Mouse (Mus musculus): ENCODE measurements at regions not wholly inside any gene's neighbourhood (a gene's known extent, or its start where the extent isn't known, plus 50 kb on each side); places are given as distances from the start of the nearest gene placed in this dataset.

GRCm38 (mm10) chr12:59460997-59461961, 241.8 kb upstream of the Fbxo33 start:
- Histone ChIP-seq H3K4me3 (no peak overlapping the region), H3K27ac (replicated peaks) (no peak overlapping the region), H3K27me3 (no peaks in the 10 kb centered on the region), H3K36me3 (no peaks in the 10 kb centered on the region), H3K4me2 (replicated peaks) (no peak overlapping the region), H3K9me3 (no peaks in the 10 kb centered on the region), H3K4me1 (0 out of 2 replicates have a peak, but pooled peaks cover 4% of the 10 kb centered on the region), H3K9ac (replicated peaks) (no peak overlapping the region)
- WGBS = 78% methylated on average over 10 of the region's 10 CpGs
- peak; percentile 47; the same call in 1 of the 2 replicates for ATAC-seq (ENCODE audit: low FRiP score, low read depth)

GRCm38 (mm10) chr12:59456175-59456851, 236.8 kb upstream of the Fbxo33 start:
- no peak overlapping the region for H3K9ac ChIP-seq (replicated peaks)
- H3K9me3 ChIP-seq = no peaks in the 10 kb centered on the region
- H3K36me3 ChIP-seq = no peaks in the 10 kb centered on the region
- no peak overlapping the region for H3K4me2 ChIP-seq (replicated peaks)
- H3K4me3 ChIP-seq = no peak overlapping the region
- 0 out of 2 replicates have a peak, but pooled peaks cover 2% of the 10 kb centered on the region for H3K4me1 ChIP-seq
- WGBS = 66% methylated on average over 5 of the region's 5 CpGs
- no peak for ATAC-seq (ENCODE audit: low FRiP score, low read depth)
- H3K27me3 ChIP-seq = no peaks in the 10 kb centered on the region
- no peak overlapping the region for H3K27ac ChIP-seq (replicated peaks)

GRCm38 (mm10) chr12:59415051-59415450, 195.5 kb upstream of the Fbxo33 start:
- Histone ChIP-seq H3K27me3 (no peaks in the 10 kb centered on the region), H3K9ac (replicated peaks) (no peak overlapping the region), H3K9me3 (no peaks in the 10 kb centered on the region), H3K4me1 (no peaks in the 10 kb centered on the region), H3K4me3 (no peak overlapping the region), H3K27ac (replicated peaks) (no peak overlapping the region), H3K4me2 (replicated peaks) (no peak overlapping the region), H3K36me3 (no peaks in the 10 kb centered on the region)
- ATAC-seq (ENCODE audit: low FRiP score, low read depth) = no peak
- 94% methylated on average over 6 of the region's 6 CpGs for WGBS

- Histone ChIP-seq H3K4me2 (replicated peaks) (no peak overlapping the region), H3K27me3 (no peaks in the 10 kb centered on the region), H3K4me1 (no peaks in the 10 kb centered on the region), H3K4me3 (no peak overlapping the region), H3K9me3 (no peaks in the 10 kb centered on the region), H3K36me3 (no peaks in the 10 kb centered on the region), H3K27ac (replicated peaks) (no peak overlapping the region), H3K9ac (replicated peaks) (no peak overlapping the region)
- 89% methylated on average over 1 of the region's 1 CpGs for WGBS
- ATAC-seq (ENCODE audit: low FRiP score, low read depth) = no peak
Observed at GRCm38 (mm10) chr12:59411491-59411890, 192.0 kb upstream of the Fbxo33 start.

GRCm38 (mm10) chr12:59391103-59391502, 171.6 kb upstream of the Fbxo33 start:
- no peaks in the 10 kb centered on the region for H3K27me3 ChIP-seq
- H3K27ac ChIP-seq (replicated peaks) = no peak overlapping the region
- no peak overlapping the region for H3K4me2 ChIP-seq (replicated peaks)
- ATAC-seq (ENCODE audit: low FRiP score, low read depth) = no peak
- H3K9me3 ChIP-seq = no peaks in the 10 kb centered on the region
- no peak overlapping the region for H3K9ac ChIP-seq (replicated peaks)
- no peak overlapping the region for H3K4me3 ChIP-seq
- no peaks in the 10 kb centered on the region for H3K36me3 ChIP-seq
- H3K4me1 ChIP-seq = no peaks in the 10 kb centered on the region
- WGBS = 87% methylated on average over 3 of the region's 3 CpGs

GRCm38 (mm10) chr12:59382812-59383211, 163.3 kb upstream of the Fbxo33 start:
- H3K4me2 ChIP-seq (replicated peaks) = no peak overlapping the region
- no peaks in the 10 kb centered on the region for H3K36me3 ChIP-seq
- H3K27me3 ChIP-seq = no peaks in the 10 kb centered on the region
- 32% methylated on average over 3 of the region's 3 CpGs for WGBS
- no peak overlapping the region for H3K27ac ChIP-seq (replicated peaks)
- peak; percentile 73 for ATAC-seq (ENCODE audit: low FRiP score, low read depth)
- no peak overlapping the region for H3K4me3 ChIP-seq
- H3K9ac ChIP-seq (replicated peaks) = no peak overlapping the region
- H3K4me1 ChIP-seq = no peaks in the 10 kb centered on the region
- no peaks in the 10 kb centered on the region for H3K9me3 ChIP-seq

- Histone ChIP-seq H3K4me2 (replicated peaks) (no peak overlapping the region), H3K9me3 (no peaks in the 10 kb centered on the region)
- WGBS = 88% methylated on average over 2 of the region's 2 CpGs
Observed at GRCm38 (mm10) chr12:59341586-59341985, 122.1 kb upstream of the Fbxo33 start.

GRCm38 (mm10) chr12:59330753-59331152, 111.2 kb upstream of the Fbxo33 start:
- no peak overlapping the region for H3K27ac ChIP-seq (replicated peaks)
- H3K36me3 ChIP-seq = no peaks in the 10 kb centered on the region
- H3K4me3 ChIP-seq = no peak overlapping the region
- H3K9ac ChIP-seq (replicated peaks) = no peak overlapping the region
- 0 out of 2 replicates have a peak, but pooled peaks have one; percentile 23 for ATAC-seq (ENCODE audit: low FRiP score, low read depth)
- no peak overlapping the region for H3K4me2 ChIP-seq (replicated peaks)
- H3K27me3 ChIP-seq = no peaks in the 10 kb centered on the region
- 58% methylated on average over 2 of the region's 2 CpGs for WGBS
- H3K9me3 ChIP-seq = no peaks in the 10 kb centered on the region
- H3K4me1 ChIP-seq = no peaks in the 10 kb centered on the region

More at GRCm38 (mm10) chr12:59341586-59341985, 122.1 kb upstream of the Fbxo33 start:
- Histone ChIP-seq H3K36me3 (no peaks in the 10 kb centered on the region), H3K27me3 (no peaks in the 10 kb centered on the region), H3K4me3 (no peak overlapping the region), H3K27ac (replicated peaks) (no peak overlapping the region), H3K9ac (replicated peaks) (no peak overlapping the region), H3K4me1 (no peaks in the 10 kb centered on the region)
- no peak for ATAC-seq (ENCODE audit: low FRiP score, low read depth)

- H3K9ac ChIP-seq (replicated peaks) = no peak overlapping the region
- H3K27me3 ChIP-seq = no peaks in the 10 kb centered on the region
- H3K4me3 ChIP-seq = no peak overlapping the region
- H3K4me2 ChIP-seq (replicated peaks) = no peak overlapping the region
- no peak for ATAC-seq (ENCODE audit: low FRiP score, low read depth)
- H3K9me3 ChIP-seq = no peaks in the 10 kb centered on the region
- no peaks in the 10 kb centered on the region for H3K4me1 ChIP-seq
- WGBS = 82% methylated on average over 1 of the region's 1 CpGs
- H3K36me3 ChIP-seq = no peaks in the 10 kb centered on the region
- no peak overlapping the region for H3K27ac ChIP-seq (replicated peaks)
Observed at GRCm38 (mm10) chr12:59312703-59313102, 93.2 kb upstream of the Fbxo33 start.

- ATAC-seq (ENCODE audit: low FRiP score, low read depth) = no peak
- Histone ChIP-seq H3K9me3 (no peaks in the 10 kb centered on the region), H3K27me3 (no peaks in the 10 kb centered on the region), H3K36me3 (no peaks in the 10 kb centered on the region), H3K4me3 (no peak overlapping the region), H3K9ac (replicated peaks) (no peak overlapping the region), H3K4me2 (replicated peaks) (no peak overlapping the region), H3K27ac (replicated peaks) (no peak overlapping the region), H3K4me1 (no peaks in the 10 kb centered on the region)
- 65% methylated on average over 1 of the region's 1 CpGs for WGBS
Observed at GRCm38 (mm10) chr12:59307958-59308357, 88.4 kb upstream of the Fbxo33 start.

- H3K4me3 ChIP-seq = no peak overlapping the region
- WGBS = 64% methylated on average over 6 of the region's 6 CpGs
- H3K36me3 ChIP-seq = no peaks in the 10 kb centered on the region
Observed at GRCm38 (mm10) chr12:59304522-59304921, 85.0 kb upstream of the Fbxo33 start.

More at GRCm38 (mm10) chr12:59304522-59304921, 85.0 kb upstream of the Fbxo33 start:
- no peak overlapping the region for H3K9ac ChIP-seq (replicated peaks)
- H3K4me1 ChIP-seq = no peaks in the 10 kb centered on the region
- H3K27me3 ChIP-seq = no peaks in the 10 kb centered on the region
- no peak overlapping the region for H3K27ac ChIP-seq (replicated peaks)
- no peak for ATAC-seq (ENCODE audit: low FRiP score, low read depth)
- H3K9me3 ChIP-seq = no peaks in the 10 kb centered on the region
- no peak overlapping the region for H3K4me2 ChIP-seq (replicated peaks)
